Mouse (Mus musculus) liver, embryonic 14.5 days (tissue): ENCODE measurements at regions not wholly inside any gene's neighbourhood (a gene's known extent, or its start where the extent isn't known, plus 50 kb on each side); places are given as distances from the start of the nearest gene placed in this dataset.
A peak's percentile ranks its signal among the peaks of the same experiment; 100 is the strongest.

Experiments used
- ATAC-seq: fragments of 200-750 bp; cut with Nextera tagmentation; 2 replicates; pipeline ENCODE4 v1.8.0; 2017; ENCODE audit warnings: moderate number of reproducible peaks, mild to moderate bottlenecking, moderate library complexity; ENCODE audit not compliant: insufficient read depth
- DNase-seq, 3 experiments: peaks; one replicate each; pipeline ENCODE4 v3.0.0-alpha.2; 2012 to 2013; ENCODE audit warnings: low read depth in 3 of 3, low spot score in 3 of 3
- H3K27ac ChIP-seq: fragments of 300-500 bp; sonication (generic); 2 replicates; pipeline ENCODE4 v1.5.1; 2014; ENCODE audit warnings: moderate library complexity, mild to moderate bottlenecking, control low read depth, inconsistent platforms
- H3K27me3 ChIP-seq: fragments of 300-500 bp; sonication (generic); 2 replicates; pipeline ENCODE4 v1.6.1; 2014; ENCODE audit warnings: mild to moderate bottlenecking, low read length, moderate library complexity; ENCODE audit not compliant: control insufficient read depth, insufficient read depth
- H3K36me3 ChIP-seq: fragments of 300-500 bp; sonication (generic); replicated peaks from 2 replicates; pipeline ENCODE4 v1.6.1; 2014; ENCODE audit warnings: low read depth; ENCODE audit not compliant: control insufficient read depth, insufficient read depth
- H3K4me1 ChIP-seq, 2 experiments: fragments of 200-500 bp in 1 of 2; fragments of 300-500 bp in 1 of 2; sonication (generic) in 1 of 2; replicated peaks; 2 replicates each; pipeline ENCODE4 v1.6.1; 2012 to 2014; ENCODE audit warnings: antibody characterized with exemption in 1 of 2, inconsistent platforms in 1 of 2, low read length in 1 of 2; ENCODE audit not compliant: control insufficient read depth in 2 of 2, insufficient read depth in 2 of 2
- H3K4me2 ChIP-seq: fragments of 300-500 bp; sonication (generic); 2 replicates; pipeline ENCODE4 v1.6.1; 2014; ENCODE audit warnings: low read depth, mild to moderate bottlenecking, control low read depth, moderate library complexity
- H3K4me3 ChIP-seq, 2 experiments: fragments of 200-500 bp in 1 of 2; fragments of 300-500 bp in 1 of 2; sonication (generic) in 1 of 2; 2 replicates each; pipeline ENCODE4 v1.5.1; 2012 to 2014; ENCODE audit warnings: low read depth in 2 of 2, low read length in 2 of 2, mild to moderate bottlenecking in 2 of 2, control low read depth in 1 of 2, inconsistent platforms in 1 of 2, moderate library complexity in 1 of 2; ENCODE audit not compliant: insufficient read depth in 1 of 2
- H3K9ac ChIP-seq: fragments of 300-500 bp; sonication (generic); replicated peaks from 2 replicates; pipeline ENCODE4 v1.6.1; 2014; ENCODE audit warnings: mild to moderate bottlenecking, control low read depth, moderate library complexity
- H3K9me3 ChIP-seq: fragments of 300-500 bp; sonication (generic); 2 replicates; pipeline ENCODE4 v1.6.1; 2016; ENCODE audit warnings: low read length, mixed read lengths; ENCODE audit not compliant: control insufficient read depth
- CTCF ChIP-seq: IDR thresholded peaks from 2 replicates; pipeline ENCODE4 v1.5.1; 2016; ENCODE audit warnings: antibody characterized with exemption, low read depth, control low read depth
- EP300 ChIP-seq: IDR thresholded peaks from 2 replicates; pipeline ENCODE4 v1.6.1; 2016; ENCODE audit warnings: antibody characterized with exemption, low read depth
- WGBS: fragments of 180-500 bp; shearing (Covaris S2); extraction: QIAGEN DNeasy Blood & Tissue Kit; methylation state at CpG from one replicate; pipeline ENCODE4 v1.1.7; 2014; ENCODE audit not compliant: insufficient replicate concordance; 5-methylcytosine and 5-hydroxymethylcytosine counted together

- DNase-seq (peak; percentile 74 to 86 (median 77)), ATAC-seq (peak; percentile 82)
- Histone ChIP-seq H3K9ac (peak overlapping the region; percentile 37), H3K9me3 (no peaks in the 10 kb centered on the region), H3K36me3 (no peaks in the 10 kb centered on the region), H3K27ac (peak overlapping the region; percentile 58), H3K4me2 (peak overlapping the region; percentile 65), H3K4me1 (peaks cover 53 to 64% of the 10 kb centered on the region in 2 experiments), H3K4me3 (peak overlapping the region; percentile 11 to 46; a peak in 3 of 4 replicates), H3K27me3 (no peaks in the 10 kb centered on the region)
- no peak for TF ChIP-seq EP300
- no peak for TF ChIP-seq CTCF
- 1% methylated on average over 9 of the region's 9 CpGs for WGBS
Observed at GRCm38 (mm10) chr14:25396990-25397531, 61.9 kb upstream of the Zmiz1 start.

DNA sequence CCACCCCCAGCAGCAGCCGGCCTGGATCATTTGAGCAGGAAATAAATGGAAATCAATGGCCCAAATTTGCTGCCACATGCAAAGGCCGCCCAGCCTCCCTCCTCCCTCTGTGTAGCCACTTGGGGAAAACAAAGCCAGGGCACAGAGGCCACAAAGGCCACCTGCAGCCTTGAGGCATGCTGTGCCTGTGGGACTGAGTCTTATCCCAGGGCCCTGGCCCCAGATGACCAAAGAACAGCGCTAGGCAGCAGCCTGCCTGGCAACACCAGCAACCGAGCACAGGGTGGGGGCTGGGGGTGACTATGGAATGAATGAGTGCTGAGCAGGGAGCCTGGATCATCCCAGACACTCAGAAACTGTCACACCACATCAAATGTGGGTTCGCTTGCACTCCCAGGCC is 61.2 kb upstream of the Zmiz1 start:
- no peak overlapping the region; the same call in 1 of the 2 replicates for H3K4me2 ChIP-seq
- no peaks in the 10 kb centered on the region for H3K36me3 ChIP-seq
- no peak for DNase-seq
- H3K4me1 ChIP-seq: peaks cover 55 to 67% of the 10 kb centered on the region in 2 experiments
- no peak for ATAC-seq
- H3K27me3 ChIP-seq: no peaks in the 10 kb centered on the region
- H3K9ac ChIP-seq: no peak overlapping the region
- H3K9me3 ChIP-seq: no peaks in the 10 kb centered on the region
- 60% methylated on average over 5 of the region's 5 CpGs for WGBS
- TF ChIP-seq CTCF (no peak; the same call in 1 of the 2 replicates), EP300 (no peak)
- no peak overlapping the region for H3K4me3 ChIP-seq
- H3K27ac ChIP-seq: peak overlapping the region; percentile 26

DNA sequence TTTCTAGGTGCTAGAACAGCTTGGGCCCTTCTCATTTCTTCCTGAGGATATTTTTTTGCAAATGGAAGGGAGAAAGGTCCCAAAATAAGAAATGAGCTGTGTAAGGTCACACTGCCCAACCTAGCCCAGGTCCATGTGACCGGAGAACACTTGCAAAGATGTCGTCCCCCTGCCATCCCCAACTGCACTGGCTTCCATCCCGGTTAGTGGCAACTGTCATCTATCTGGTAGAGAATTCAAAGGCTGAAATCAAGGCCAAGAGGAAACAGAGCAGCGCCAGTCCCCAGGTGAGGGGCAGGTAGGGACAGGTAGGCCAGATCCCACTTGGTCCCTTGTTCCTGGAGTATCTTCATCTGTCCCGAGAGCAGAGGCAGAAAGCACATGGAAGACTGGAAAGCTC is 60.2 kb upstream of the Zmiz1 start:
- Histone ChIP-seq H3K4me3 (no peak overlapping the region), H3K9me3 (no peaks in the 10 kb centered on the region), H3K36me3 (no peaks in the 10 kb centered on the region), H3K4me2 (no peak overlapping the region), H3K4me1 (peaks cover 58 to 70% of the 10 kb centered on the region in 2 experiments), H3K27ac (no peak overlapping the region), H3K9ac (no peak overlapping the region; the same call in 1 of the 2 replicates), H3K27me3 (no peaks in the 10 kb centered on the region)
- 84% methylated on average over 5 of the region's 5 CpGs for WGBS
- DNase-seq (no peak), ATAC-seq (no peak)
- no peak for TF ChIP-seq CTCF
- no peak for TF ChIP-seq EP300

- H3K36me3 ChIP-seq: no peaks in the 10 kb centered on the region
- H3K27ac ChIP-seq: peak overlapping the region; percentile 25
- no peak overlapping the region for H3K4me2 ChIP-seq
- H3K9ac ChIP-seq: peak overlapping the region; percentile 34; the same call in 1 of the 2 replicates
- H3K4me3 ChIP-seq: no peak overlapping the region
- H3K9me3 ChIP-seq: no peaks in the 10 kb centered on the region
- no peaks in the 10 kb centered on the region for H3K27me3 ChIP-seq
- 22% methylated on average over 3 of the region's 3 CpGs for WGBS
- H3K4me1 ChIP-seq: peaks cover 58 to 70% of the 10 kb centered on the region in 2 experiments
- no peak for ATAC-seq
- TF ChIP-seq EP300 (no peak), CTCF (no peak)
- DNase-seq: no peak
Observed at GRCm38 (mm10) chr14:25399286-25399685, 59.7 kb upstream of the Zmiz1 start.

GRCm38 (mm10) chr14:25401104-25401963 is 57.7 kb upstream of the Zmiz1 start:
- H3K4me3 ChIP-seq: peak overlapping the region; percentile 37 to 56
- peak; percentile 28; the same call in 1 of the 2 replicates for TF ChIP-seq CTCF
- peak; percentile 52; the same call in 1 of the 2 replicates for TF ChIP-seq EP300
- H3K9me3 ChIP-seq: no peaks in the 10 kb centered on the region
- H3K27me3 ChIP-seq: no peaks in the 10 kb centered on the region
- peak overlapping the region; percentile 28 for H3K9ac ChIP-seq
- peak; percentile 82 to 89 (median 83) for DNase-seq
- peak overlapping the region; percentile 83 for H3K27ac ChIP-seq
- H3K4me1 ChIP-seq: peaks cover 53 to 65% of the 10 kb centered on the region in 2 experiments
- no peaks in the 10 kb centered on the region for H3K36me3 ChIP-seq
- 10% methylated on average over 19 of the region's 19 CpGs for WGBS
- H3K4me2 ChIP-seq: peak overlapping the region; percentile 65
- ATAC-seq: peak; percentile 86
